Mouse (Mus musculus) neural tube, embryonic 13.5 days (tissue): ENCODE data around the gene Prdm16. TPM values are rescaled to one million over a fixed set of nuclear protein-coding genes. Genes with fewer than 3 reads are reported as not detected.

ENCODE experiments used
- ATAC-seq: fragments of 200-750 bp; cut with Nextera tagmentation; 2 replicates; pipeline ENCODE4 v1.8.0; 2017; ENCODE audit warnings: low read depth, mild to moderate bottlenecking, moderate TSS enrichment, moderate library complexity
- H3K27ac ChIP-seq: fragments of 300-500 bp; sonication (generic); replicated peaks from 2 replicates; pipeline ENCODE4 v1.5.1; 2015; ENCODE audit warnings: moderate library complexity, mild to moderate bottlenecking, inconsistent platforms
- H3K27me3 ChIP-seq: fragments of 300-500 bp; sonication (generic); 2 replicates; pipeline ENCODE4 v1.6.1; 2015; ENCODE audit warnings: mild to moderate bottlenecking, inconsistent platforms
- H3K36me3 ChIP-seq: fragments of 300-500 bp; sonication (generic); 2 replicates; pipeline ENCODE4 v1.6.1; 2015; ENCODE audit warnings: mild to moderate bottlenecking, inconsistent platforms
- H3K4me1 ChIP-seq: fragments of 300-500 bp; sonication (generic); replicated peaks from 2 replicates; pipeline ENCODE4 v1.6.1; 2015; ENCODE audit warnings: inconsistent platforms
- H3K4me2 ChIP-seq: fragments of 300-500 bp; sonication (generic); 2 replicates; pipeline ENCODE4 v1.6.1; 2015; ENCODE audit warnings: inconsistent platforms, mild to moderate bottlenecking, moderate library complexity
- H3K4me3 ChIP-seq: fragments of 300-500 bp; sonication (generic); 2 replicates; pipeline ENCODE4 v1.5.1; 2015; ENCODE audit warnings: mild to moderate bottlenecking, inconsistent platforms
- H3K9ac ChIP-seq: fragments of 300-500 bp; sonication (generic); 2 replicates; pipeline ENCODE4 v1.6.1; 2015; ENCODE audit warnings: moderate library complexity, mild to moderate bottlenecking, inconsistent platforms
- H3K9me3 ChIP-seq: fragments of 300-500 bp; sonication (generic); 2 replicates; pipeline ENCODE4 v1.6.1; 2016; ENCODE audit warnings: inconsistent platforms
- WGBS: fragments of 180-500 bp; shearing (Covaris S2); methylation state at CpG from one replicate; pipeline ENCODE4 v1.1.7; 2015; 5-methylcytosine and 5-hydroxymethylcytosine counted together
- polyA plus RNA-seq: library from polyadenylated mRNA; unstranded; fragments of >200 nt; fragmentation: Nextera tagmentation; extraction: Ambion mirVana; gene quantifications from 2 replicates; pipeline ENCODE4 v1.2.1, GENCODE M21; 2015

Prdm16 gene
- polyA plus RNA-seq, 1 experiment from 2014 or later = 10.0 TPM

- no peak for ATAC-seq
- Histone ChIP-seq H3K9me3 (no peaks in the 10 kb centered on the region), H3K4me1 (peaks cover 67% of the 10 kb centered on the region), H3K27me3 (peaks cover 99% of the 10 kb centered on the region), H3K27ac (peak overlapping the region; percentile 81), H3K4me3 (peak overlapping the region; percentile 48), H3K9ac (peak overlapping the region; percentile 81), H3K4me2 (peak overlapping the region; percentile 65), H3K36me3 (no peaks in the 10 kb centered on the region)
- 2% methylated on average over 41 of the region's 73 CpGs for WGBS
These were observed 1.0 kb upstream of the Prdm16 start for GRCm38 (mm10) chr4:154637468-154638319.

- Histone ChIP-seq H3K36me3 (no peaks in the 10 kb centered on the region), H3K4me3 (peak overlapping the region; percentile 48), H3K9me3 (no peaks in the 10 kb centered on the region), H3K27me3 (peaks cover 100% of the 10 kb centered on the region), H3K27ac (peak overlapping the region; percentile 81), H3K4me1 (peaks cover 66% of the 10 kb centered on the region), H3K4me2 (peak overlapping the region; percentile 65), H3K9ac (peak overlapping the region; percentile 81)
- peak; percentile 65 for ATAC-seq
- 0% methylated on average over 25 of the region's 30 CpGs for WGBS
These were observed 630 bp downstream of the Prdm16 start for GRCm38 (mm10) chr4:154636053-154636433.

GRCm38 (mm10) chr4:154635241-154636052 is 1.2 kb downstream of the Prdm16 start:
- no peaks in the 10 kb centered on the region for H3K9me3 ChIP-seq
- peak overlapping the region; percentile 48 for H3K4me3 ChIP-seq
- H3K36me3 ChIP-seq = no peaks in the 10 kb centered on the region
- H3K4me2 ChIP-seq = peak overlapping the region; percentile 65
- H3K27me3 ChIP-seq = peaks cover 100% of the 10 kb centered on the region
- peak overlapping the region; percentile 81 for H3K27ac ChIP-seq
- H3K4me1 ChIP-seq = peaks cover 69% of the 10 kb centered on the region
- WGBS = under 1% methylated on average over 92 of the region's 94 CpGs
- ATAC-seq = peak; percentile 63
- peak overlapping the region; percentile 81 for H3K9ac ChIP-seq

GRCm38 (mm10) chr4:154634470-154635240 is 2.0 kb downstream of the Prdm16 start:
- Histone ChIP-seq H3K4me2 (peak overlapping the region; percentile 65), H3K27me3 (peaks cover 98% of the 10 kb centered on the region), H3K9ac (peak overlapping the region; percentile 81), H3K4me1 (peaks cover 74% of the 10 kb centered on the region), H3K36me3 (no peaks in the 10 kb centered on the region), H3K9me3 (no peaks in the 10 kb centered on the region), H3K27ac (peak overlapping the region; percentile 81; the same call in 1 of the 2 replicates), H3K4me3 (peak overlapping the region; percentile 48)
- ATAC-seq = no peak
- WGBS = 8% methylated on average over 44 of the region's 44 CpGs

- peaks cover 74% of the 10 kb centered on the region for H3K4me1 ChIP-seq
- peak overlapping the region; percentile 65 for H3K4me2 ChIP-seq
- WGBS = 21% methylated on average over 3 of the region's 3 CpGs
- H3K9ac ChIP-seq = peak overlapping the region; percentile 81
- H3K4me3 ChIP-seq = peak overlapping the region; percentile 48
- H3K9me3 ChIP-seq = no peaks in the 10 kb centered on the region
- no peak overlapping the region for H3K27ac ChIP-seq
- no peak for ATAC-seq
- H3K27me3 ChIP-seq = peaks cover 98% of the 10 kb centered on the region
- H3K36me3 ChIP-seq = no peaks in the 10 kb centered on the region
These were observed 2.7 kb downstream of the Prdm16 start for GRCm38 (mm10) chr4:154634001-154634400.

- no peak for ATAC-seq
- Histone ChIP-seq H3K4me1 (peaks cover 70% of the 10 kb centered on the region), H3K27me3 (peaks cover 98% of the 10 kb centered on the region), H3K4me2 (peak overlapping the region; percentile 65), H3K9me3 (no peaks in the 10 kb centered on the region), H3K9ac (peak overlapping the region; percentile 81), H3K4me3 (peak overlapping the region; percentile 48), H3K27ac (no peak overlapping the region), H3K36me3 (no peaks in the 10 kb centered on the region)
- 25% methylated on average over 14 of the region's 14 CpGs for WGBS
These were observed 3.6 kb downstream of the Prdm16 start for GRCm38 (mm10) chr4:154632800-154633764.

- WGBS = 56% methylated on average over 3 of the region's 3 CpGs
- H3K27me3 ChIP-seq = peaks cover 98% of the 10 kb centered on the region
- peak overlapping the region; percentile 65; the same call in 1 of the 2 replicates for H3K4me2 ChIP-seq
- H3K4me3 ChIP-seq = no peak overlapping the region
- no peaks in the 10 kb centered on the region for H3K36me3 ChIP-seq
- no peak for ATAC-seq
- H3K4me1 ChIP-seq = peaks cover 70% of the 10 kb centered on the region
- H3K27ac ChIP-seq = no peak overlapping the region
- H3K9me3 ChIP-seq = no peaks in the 10 kb centered on the region
- no peak overlapping the region for H3K9ac ChIP-seq
These were observed 5.9 kb downstream of the Prdm16 start for GRCm38 (mm10) chr4:154630763-154631162.

- 83% methylated on average over 5 of the region's 5 CpGs for whole genome bisulfite sequencing
- Histone ChIP-seq H3K4me2 (no peak overlapping the region), H3K4me3 (no peak overlapping the region), H3K27ac (no peak overlapping the region), H3K27me3 (peaks cover 95% of the 10 kb centered on the region), H3K4me1 (peaks cover 50% of the 10 kb centered on the region), H3K9me3 (no peaks in the 10 kb centered on the region), H3K36me3 (no peaks in the 10 kb centered on the region), H3K9ac (no peak overlapping the region)
- ATAC-seq = no peak
These were observed 9.1 kb downstream of the Prdm16 start for GRCm38 (mm10) chr4:154627419-154628142.

GRCm38 (mm10) chr4:154626282-154626681 is 10.4 kb downstream of the Prdm16 start:
- peaks cover 90% of the 10 kb centered on the region for H3K27me3 ChIP-seq
- WGBS = 80% methylated on average over 2 of the region's 2 CpGs
- H3K4me1 ChIP-seq = peaks cover 49% of the 10 kb centered on the region
- H3K4me2 ChIP-seq = no peak overlapping the region
- no peak overlapping the region for H3K4me3 ChIP-seq
- no peaks in the 10 kb centered on the region for H3K36me3 ChIP-seq
- no peak overlapping the region for H3K27ac ChIP-seq
- no peak overlapping the region for H3K9ac ChIP-seq
- no peak for ATAC-seq
- no peaks in the 10 kb centered on the region for H3K9me3 ChIP-seq

- H3K4me1 ChIP-seq = peaks cover 47% of the 10 kb centered on the region
- 50% methylated on average over 14 of the region's 14 CpGs for WGBS
- no peak overlapping the region for H3K4me2 ChIP-seq
- no peak for ATAC-seq
- no peak overlapping the region for H3K4me3 ChIP-seq
- peaks cover 86% of the 10 kb centered on the region for H3K27me3 ChIP-seq
- H3K27ac ChIP-seq = 0 out of 2 replicates have a peak overlapping the region, but pooled peaks have one; percentile 13
- H3K9ac ChIP-seq = no peak overlapping the region
- no peaks in the 10 kb centered on the region for H3K36me3 ChIP-seq
- no peaks in the 10 kb centered on the region for H3K9me3 ChIP-seq
These were observed 11.0 kb downstream of the Prdm16 start for GRCm38 (mm10) chr4:154625710-154626109.
